Mouse (Mus musculus): Measurements from ENCODE around the gene Ggcx.

GRCm38 (mm10) chr6:72454833-72455373 lies 40.8 kb downstream of the Ggcx start:
- TF ChIP-seq CTCF (IDR thresholded peaks at IDR 0.05) (no peak), EP300 (IDR thresholded peaks at IDR 0.05) (no peak)
